Mouse (Mus musculus) retina, postnatal 7 days (tissue): ENCODE results near the gene Slco2a1.
"Not testable (repeated sequence)": the region's sequence is repeated elsewhere in the genome, so short reads cannot be mapped to it uniquely, and the experiment has no call there.

Source experiments
- DNase-seq: peaks from one replicate; pipeline ENCODE4 v3.0.0-alpha.2; 2012; ENCODE audit warnings: low read depth, low spot score

Gene Slco2a1

DNA sequence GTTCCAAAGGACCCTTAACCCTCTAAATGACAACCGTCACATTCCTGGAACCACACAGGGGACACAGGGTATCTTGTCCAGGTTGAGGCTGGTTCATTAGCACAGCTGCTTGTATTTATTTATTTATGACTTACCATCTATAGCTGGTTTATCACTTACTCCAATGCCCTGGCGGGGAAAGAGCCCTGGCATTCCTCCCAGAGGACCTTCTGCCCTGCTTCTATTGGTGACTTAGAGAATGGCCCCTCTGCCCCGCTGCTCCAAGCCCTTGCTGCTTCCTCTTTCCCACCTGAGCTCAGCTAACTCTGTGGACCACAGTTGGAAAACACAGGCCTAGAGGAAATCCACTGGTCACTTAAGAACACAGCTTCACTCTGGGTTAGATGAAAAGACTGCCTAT lies 94.9 kb downstream of the Slco2a1 start:
- no peak for DNase-seq

DNA sequence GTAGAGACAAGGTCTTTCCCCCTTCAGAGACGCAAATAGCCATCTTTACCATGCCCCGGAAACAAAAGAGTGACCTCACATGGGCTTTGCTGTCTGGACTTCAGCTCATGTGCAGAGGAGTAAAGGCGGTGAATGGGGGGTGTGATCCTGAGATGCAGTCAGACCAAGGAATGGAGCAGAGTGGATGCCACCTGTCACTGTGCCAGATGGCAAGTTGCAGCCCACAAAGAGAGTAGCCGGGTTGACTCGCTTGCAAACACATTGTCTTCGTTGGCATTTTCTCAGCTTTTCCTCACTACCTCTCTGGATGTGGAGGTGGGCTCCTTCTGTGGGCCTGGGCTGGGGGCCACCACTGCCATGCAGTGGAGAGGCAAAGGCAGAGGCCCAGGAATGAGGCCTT lies 98.2 kb downstream of the Slco2a1 start:
- no peak for DNase-seq

DNA sequence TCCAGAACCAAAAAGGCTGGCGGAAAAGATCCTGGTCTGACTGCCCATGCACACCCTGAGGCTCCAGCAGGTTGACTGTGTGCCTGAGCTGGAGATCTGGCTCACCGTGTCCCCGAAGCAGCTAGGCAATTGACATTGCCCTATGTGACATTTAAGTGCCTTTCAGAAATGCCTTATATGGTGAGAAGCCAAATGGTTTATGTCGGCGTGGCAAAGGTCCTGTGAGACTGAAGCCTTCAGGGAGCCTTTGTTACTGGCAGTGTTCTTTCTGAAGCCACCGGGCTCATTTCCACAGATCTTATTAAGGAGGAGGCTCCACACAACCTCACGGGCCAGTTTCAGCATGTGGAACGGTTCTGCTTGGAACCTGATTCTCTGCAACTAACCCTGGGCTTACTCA lies 98.8 kb downstream of the Slco2a1 start:
- DNase-seq: no peak

DNA sequence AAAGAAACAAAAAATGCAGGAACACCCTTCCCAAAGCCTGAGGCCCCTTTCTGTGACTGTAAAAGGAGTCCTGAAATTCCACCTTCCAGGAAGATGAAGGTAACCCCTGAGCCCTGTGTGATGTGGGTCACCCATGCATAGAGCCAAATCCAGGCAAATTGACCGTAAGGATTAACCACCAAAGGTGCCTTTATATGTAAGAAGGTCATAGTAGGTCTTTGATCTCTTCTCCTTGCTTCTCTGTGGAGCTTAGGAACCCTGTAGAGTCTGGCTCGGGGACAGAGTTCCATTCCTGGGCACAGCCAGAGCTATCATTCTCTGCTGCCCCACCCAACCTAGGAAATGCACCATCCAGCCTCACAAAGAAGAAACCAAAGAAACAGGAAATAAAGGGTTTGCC lies 100.1 kb downstream of the Slco2a1 start:
- no peak for DNase-seq

DNA sequence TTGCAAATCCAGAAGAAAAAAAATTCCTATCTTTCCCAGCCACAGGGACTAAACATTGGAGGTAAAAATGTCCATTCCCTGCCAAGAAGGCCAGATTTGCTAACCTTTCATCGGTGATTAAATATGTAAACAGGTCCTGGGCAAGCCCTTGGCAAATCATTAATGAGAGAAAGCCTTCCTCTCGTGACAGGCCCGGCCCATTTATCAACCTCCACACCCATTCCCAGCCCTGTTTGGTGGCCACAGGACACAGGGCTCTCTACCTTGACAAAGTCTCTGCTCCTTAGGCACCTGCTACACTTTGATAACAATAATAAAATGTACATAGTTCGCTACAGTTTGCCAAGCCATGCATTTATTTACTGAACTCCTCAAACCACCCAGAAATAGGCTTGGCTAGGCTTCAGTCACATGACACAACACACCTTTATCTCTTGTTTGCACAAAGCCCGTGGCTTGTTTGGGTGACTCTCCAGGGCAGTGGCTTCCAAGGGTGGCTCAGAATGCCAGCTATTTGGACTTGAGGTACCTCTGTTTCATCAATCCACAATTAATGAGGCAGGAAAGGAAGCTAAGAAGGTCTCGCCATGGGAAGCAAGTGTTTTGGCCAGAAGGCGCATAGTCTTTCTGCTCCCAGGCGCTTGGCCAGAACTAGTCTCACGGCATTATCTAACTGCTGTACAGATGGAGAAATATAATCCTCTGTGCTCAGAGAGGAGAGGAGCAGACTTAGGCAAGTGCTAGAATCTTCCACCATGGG lies 101.8 kb downstream of the Slco2a1 start:
- no peak for DNase-seq

DNA sequence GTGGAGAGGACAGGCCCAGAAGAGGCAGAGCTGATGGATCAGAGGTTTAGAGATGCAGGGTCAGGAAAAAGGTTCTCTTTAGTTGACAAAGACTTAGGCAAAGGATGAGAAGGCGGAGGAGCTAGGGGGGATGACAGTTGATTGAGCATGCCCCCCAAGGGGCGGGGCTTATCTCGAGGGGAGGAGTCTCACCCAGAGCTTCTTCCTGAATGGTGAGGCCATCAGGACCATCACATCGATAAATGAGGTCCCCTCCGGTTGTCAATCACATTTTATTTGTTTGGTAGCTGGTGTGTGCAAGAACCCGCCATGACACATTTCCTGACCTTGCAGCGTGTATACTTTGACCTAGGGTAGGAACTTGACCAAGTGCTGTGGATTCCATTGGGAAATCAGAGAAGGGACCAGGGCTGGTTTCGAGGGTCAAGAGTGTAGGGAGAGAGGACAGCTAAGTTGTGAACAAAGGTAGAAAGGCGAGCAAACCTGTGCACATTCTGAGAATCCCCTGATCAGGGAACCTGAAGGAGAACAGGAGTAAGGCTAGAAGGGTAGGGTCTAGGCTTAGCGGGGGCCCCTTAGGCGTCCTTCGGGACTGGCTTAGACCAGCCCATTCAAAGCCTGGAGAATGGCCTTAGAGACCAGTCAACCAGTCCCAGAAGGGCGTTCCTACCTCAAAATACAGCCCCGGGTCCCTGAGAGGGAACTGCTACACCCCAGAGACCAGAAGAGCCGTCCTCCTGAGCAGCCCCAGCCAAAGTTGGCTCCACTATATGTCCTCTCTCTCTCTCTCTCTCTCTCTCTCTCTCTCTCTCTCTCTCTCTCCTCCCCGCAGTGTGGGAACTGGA lies 102.7 kb downstream of the Slco2a1 start:
- no peak for DNase-seq

DNA sequence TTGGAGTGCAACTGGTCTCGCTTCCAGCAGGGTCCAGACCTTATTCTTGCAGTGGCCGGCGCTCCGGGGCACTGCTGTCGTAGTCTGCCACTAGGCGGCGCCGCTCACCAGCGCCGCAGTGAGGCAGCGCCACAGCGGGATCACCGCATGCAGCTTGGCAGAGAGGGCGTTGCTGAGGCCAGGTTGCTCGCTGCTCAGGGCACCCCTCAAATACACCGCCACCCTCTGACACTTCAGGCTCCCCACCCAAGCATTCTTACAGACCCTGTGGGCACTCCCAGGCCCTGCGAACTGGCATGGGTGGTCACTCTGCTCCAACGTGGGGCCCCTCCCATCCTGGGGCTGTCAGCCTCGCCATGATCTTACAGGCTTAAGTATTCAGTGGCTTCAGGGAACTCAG lies 103.7 kb downstream of the Slco2a1 start:
- DNase-seq: peak; percentile 74

DNA sequence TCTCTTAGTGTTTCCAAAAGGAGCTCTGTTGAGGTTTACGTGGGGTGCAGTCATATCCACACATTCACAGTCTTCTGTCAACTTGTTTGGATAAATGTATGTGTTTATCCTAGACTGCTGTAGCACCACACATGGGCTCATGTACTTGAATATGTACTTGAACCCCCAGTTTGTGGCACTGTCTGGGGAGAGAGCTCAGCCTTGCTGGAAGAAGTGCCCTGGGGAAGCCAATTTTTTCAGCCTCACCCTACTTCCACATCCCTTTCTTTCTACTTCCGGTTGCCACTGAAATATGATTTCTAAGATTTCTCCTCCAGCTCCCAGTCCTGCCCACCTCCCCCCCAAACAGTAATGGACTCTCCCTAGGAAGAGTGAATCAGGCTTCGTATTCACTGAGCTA lies 105.2 kb downstream of the Slco2a1 start:
- DNase-seq: no peak

DNA sequence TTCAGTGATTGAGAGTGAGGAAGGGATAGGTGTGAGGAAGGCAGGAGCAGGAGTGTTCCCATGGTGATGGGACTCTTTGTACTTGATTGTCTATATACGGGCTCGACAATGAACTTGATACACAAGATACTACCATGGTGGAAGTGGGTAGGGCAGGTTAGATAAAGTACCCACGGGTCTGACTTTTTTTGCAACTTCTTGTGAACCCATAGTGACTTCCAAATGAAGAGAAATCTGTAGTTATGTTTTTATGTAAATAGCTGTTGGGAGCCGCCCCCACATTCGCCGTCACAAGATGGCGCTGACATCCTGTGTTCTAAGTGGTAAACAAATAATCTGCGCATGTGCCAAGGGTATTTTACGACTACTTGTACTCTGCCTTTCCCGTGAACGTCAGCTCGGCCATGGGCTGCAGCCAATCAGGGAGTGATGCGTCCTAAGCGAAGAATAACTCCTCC lies 119.9 kb downstream of the Slco2a1 start:
- DNase-seq: not testable (repeated sequence)

DNA sequence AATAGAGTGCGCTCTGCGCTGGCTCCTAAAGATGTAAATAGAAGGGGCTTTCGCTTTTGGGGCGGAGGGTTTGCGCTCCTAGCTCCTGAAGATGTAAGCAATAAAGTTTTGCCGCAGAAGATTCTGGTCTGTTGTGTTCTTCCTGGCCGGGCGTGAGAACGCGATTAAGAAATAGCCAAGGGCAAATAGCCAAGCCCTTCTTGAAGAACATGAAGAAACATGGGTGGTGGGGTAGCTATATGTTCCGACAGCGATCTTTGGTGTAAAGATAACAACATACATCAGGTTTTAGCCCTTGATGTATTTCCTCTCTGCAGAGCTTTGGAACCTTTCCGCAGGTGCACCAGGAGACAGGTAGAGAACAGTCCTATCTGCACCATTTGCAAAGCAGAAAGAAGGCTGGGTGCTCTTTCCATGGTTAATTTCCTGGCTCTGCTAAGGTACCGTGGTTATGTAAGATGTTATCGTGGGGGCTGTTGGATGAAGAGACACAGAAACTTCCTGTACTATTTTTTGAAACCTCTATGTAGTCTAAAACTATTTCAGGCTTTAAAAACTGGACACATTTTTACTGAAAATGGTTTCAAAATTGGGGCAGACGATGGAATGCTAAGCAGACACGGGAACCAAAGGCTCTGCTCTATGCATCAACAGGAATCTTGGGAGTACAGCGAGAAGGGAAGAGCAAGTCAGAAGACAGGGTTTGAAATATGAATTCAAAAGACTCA lies 120.6 kb downstream of the Slco2a1 start:
- no peak for DNase-seq

DNA sequence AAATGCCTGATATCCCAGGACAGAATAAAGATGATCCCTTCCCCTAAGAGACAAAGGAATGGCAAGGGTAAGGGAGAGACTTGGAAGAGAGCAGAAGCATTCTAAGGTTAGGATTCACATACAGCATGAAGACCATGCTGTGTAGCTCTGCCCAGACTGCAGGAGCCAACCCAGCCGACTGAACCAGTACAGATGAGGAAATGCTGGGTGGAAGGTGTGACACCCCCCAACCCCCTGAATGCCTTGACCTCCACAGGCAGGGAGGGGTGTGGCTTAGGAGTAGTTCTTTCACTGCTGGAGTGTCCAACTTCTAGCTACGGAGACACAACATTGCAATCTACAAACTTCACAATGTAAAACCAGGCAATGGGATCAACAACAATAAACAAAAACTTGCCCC lies 121.4 kb downstream of the Slco2a1 start:
- no peak for DNase-seq

DNA sequence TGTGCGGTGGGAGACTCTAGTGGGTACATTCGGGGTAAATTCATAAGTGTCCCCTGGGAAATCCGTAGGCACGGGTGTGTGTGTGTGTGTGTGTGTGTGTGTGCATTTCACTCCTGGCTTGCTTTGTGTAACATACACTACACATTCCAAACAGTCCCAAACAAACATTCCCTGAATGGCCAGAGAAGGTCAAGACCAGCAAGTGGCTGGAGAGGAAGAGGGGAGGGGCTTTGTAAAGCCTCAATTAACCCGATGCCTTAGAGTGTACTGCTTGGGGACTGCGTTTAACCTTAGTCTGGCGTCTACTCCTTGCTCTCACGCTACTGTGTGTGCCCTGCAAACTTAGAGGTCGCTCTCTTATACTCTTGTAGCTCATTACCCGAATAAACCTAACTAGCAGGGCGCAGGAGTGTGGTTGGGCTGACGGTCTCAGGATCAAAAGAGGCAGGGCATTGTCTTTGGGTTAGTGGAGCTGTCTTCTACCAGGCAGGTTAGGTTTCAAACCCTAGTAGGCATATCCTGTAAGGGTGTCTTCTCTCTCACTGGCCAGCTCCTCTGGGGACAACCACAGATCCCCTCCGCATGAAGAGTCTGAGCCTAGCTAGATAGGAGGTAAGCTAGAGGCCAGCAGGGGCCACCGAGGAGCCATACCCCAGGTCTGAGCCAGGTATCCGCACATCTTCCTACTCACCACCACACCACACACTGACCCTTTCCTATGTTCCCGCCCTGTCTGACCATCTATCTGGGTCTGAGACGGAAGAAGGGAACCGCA lies 122.4 kb downstream of the Slco2a1 start:
- DNase-seq: no peak

DNA sequence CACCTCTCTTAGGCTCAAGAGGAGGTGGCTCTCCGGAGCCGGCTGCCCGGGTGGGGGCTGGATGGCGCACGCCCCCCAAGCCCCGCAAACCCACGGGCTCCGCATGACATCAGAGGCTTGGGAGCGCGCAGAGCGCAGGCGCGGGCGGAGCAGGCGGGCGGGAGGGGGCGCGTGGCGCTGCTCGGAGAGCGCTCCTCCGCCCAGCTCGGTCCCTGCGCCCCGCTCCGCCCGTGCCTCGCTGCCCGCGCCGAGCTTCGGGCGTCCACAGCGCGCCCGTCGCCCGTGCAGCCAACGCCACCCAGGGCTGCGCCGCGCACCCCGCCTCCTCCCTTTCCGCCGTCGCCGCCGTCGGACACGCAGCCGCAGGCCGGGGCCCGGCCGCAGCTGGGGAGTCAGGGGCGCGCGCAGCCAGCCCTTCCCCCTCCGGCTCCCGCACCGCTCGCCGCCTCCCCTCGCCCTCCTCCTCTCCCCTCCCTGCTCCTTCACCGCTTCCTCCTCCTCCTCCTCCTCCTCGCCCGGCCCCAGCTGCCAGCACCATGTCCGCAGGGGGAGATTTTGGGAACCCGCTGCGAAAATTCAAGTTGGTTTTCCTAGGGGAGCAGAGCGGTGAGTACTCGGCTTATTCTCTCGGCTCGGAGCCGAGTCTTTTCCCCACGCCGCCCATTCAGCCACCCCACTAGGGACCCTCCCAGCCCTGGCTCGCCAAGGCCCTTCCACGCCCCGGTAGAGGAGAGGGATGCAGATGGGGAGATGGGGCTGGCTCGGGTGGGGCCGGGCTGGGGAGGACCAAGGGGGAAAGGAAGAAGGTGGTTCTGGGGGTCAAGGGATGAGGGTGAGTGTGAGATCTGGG lies 123.3 kb downstream of the Slco2a1 start, which contains the start of gene Rab6b:
Gene Rab6b, plus strand, starts transcription at position 167 of the 850 bp plus-strand sequence.
- DNase-seq: peak; percentile 65

DNA sequence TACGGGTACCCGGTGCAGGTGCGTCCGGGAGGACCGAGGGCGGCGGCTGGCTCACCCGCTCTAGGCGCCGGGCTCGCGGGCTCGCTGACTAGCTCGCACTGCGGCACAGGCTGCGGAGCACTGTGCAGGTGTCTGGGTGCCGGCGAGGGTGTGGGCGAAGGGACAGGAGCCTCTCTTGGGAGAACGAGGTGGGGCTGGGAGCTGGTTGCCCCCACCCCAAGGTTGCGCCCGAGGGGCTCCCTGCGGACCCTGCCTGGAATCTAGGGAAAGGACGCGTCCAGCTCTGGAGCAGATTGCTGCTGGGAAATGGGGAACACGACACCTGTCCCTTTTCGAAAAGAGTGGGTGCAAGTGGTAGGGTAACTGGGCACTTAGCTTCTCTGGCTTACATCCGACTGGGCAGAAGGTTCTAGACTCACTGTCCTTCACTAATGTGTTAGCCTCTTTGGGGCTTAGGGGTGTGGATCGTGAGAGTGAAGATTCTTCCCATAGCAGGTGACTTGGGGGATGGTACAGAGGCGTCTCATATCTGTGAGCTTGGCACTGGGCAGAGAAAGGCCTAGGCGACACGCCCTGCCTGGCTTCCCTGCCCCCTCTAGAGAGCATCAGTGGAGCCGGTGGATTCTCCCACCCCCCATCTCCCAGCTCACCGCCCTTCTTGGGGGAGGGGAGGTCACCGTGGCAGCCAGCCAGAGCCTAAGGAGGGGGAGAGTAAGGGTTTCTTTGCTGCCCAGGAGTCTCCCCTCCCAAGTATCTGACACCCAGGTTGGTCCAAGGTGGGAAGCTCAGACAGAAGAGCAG lies 124.2 kb downstream of the Slco2a1 start:
- no peak for DNase-seq

DNA sequence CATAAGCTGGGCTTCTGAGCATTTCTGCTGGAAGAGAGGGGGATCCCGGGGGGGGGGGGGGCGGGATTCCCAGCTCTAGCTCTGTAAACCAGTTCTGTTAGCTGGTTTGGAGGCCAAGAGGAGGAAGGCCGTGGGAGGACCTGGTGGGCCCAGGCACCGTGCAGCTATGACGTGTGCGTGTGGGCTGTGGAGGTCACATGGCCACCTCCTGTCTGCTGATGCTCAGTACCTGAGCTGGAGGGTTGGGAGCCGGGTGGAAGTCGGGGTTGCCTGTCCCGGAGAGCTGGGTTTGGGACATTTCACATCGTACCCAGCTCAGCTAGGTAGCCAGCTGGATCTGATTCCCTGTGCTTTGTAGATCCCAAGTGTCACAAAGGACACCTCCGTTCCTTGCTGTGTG lies 124.8 kb downstream of the Slco2a1 start:
- no peak for DNase-seq

DNA sequence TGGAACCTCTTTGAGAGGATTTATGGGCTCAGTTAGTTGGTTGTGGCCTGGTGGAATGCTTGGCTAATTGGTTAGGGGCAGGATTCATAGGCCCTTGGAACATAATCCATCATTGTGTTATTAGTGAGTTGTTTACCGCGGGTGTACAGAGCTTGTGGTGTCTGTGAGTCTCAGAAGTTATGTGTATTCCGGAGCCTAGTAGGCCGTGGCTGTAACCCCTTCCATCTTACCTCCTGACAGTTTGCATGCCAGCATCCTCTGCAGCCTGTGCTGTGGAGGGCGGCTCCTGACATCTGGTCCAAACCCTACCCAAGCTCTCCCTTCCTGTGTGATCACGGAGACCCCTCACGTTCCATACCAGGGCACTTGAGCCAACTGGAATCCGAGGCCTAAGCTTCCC lies 125.8 kb downstream of the Slco2a1 start:
- no peak for DNase-seq

DNA sequence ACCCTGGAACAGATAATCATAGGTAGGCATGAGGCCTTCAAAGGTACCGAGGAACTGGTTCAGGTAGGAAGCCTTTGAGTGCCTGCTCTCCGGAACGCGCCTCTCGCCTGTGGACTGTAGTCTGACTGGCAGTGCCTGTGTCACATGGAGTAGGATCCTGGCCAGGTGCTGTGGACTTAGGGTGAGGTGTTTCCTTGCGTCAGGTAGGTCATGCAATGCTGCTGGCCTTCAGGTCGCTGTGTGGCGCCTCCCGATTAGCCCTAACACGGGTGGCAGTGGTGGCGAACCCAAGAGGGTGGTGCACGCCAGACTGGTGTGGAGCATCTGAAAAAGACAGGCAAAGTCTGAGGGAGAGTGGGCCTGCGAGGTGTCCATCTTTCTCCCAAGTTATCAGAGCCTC lies 126.4 kb downstream of the Slco2a1 start:
- DNase-seq: no peak

DNA sequence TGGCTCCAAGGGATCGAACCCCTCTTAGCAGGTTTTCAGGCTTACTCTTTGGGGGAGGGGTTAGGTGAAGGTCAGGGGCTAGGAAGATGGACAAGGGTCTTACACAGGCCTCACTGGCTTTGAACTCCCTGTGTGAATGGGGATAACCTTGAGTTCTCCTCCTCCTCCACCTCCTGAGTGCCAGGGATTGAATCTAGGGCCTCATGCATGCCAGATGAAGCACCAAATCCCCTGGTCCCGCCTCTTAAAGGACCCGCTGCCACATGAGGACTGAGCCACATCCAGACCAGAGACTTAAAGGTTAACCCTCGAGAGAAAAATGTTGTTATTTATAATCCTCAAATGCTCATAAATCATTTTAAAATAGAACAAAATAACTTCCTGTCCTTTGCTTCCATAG lies 128.4 kb downstream of the Slco2a1 start:
- no peak for DNase-seq

DNA sequence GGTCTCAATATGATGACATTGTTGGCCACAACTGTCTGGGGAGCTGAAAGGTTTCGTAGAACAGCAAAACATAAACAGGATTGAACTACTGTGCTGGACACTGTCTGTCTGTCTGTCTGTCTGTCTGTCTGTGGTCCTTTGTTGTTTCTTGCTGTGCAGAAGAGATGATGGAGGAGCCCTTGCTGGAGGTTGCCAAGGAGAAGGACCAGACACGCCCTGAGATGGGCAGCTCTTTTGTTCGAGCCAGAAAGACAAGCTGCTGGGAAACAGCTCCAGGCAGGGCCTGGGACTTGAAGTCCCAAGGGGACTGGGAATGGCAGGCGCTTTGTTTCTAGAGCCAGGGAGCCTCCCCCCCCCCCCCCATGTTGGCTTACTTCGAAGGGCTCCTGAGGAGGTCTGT lies 129.0 kb downstream of the Slco2a1 start:
- no peak for DNase-seq

DNA sequence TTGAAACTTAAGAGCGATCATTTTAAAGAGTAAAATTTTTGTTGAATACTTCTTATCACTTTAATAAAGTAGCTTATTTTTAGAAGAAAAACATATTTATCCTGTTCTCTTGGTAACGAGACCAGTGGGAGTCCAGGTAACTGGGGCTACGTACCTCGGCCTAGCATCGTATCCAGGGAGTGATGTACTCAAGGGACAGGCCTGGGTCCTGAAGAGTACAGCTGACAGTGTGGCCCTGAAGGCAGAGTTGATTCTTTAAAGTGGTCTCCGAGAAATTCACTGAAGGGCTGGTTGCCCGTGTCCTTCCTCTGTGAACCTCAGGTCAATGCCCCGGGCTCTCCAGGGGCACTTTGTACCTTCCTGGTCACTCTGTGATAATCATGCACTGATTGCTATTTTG lies 129.4 kb downstream of the Slco2a1 start:
- DNase-seq: no peak
